Mouse (Mus musculus) adrenal gland (tissue): ENCODE results near the gene Dera.
"Not testable (repeated sequence)": the region's sequence is repeated elsewhere in the genome, so short reads cannot be mapped to it uniquely, and the experiment has no call there.

ENCODE experiments used
- intact Hi-C: fragments of 180-260 bp; cut with DNase I; formaldehyde crosslinking; loops from one replicate; pipeline ENCODE4 v1.15.1; 2025
- long read RNA-seq, 2 experiments: library from polyadenylated mRNA; unstranded; transcript quantifications; one replicate each; pipeline ENCODE4 v2.0.0; 2020; ENCODE audit warnings: borderline replicate concordance in 1 of 2; ENCODE audit not compliant: insufficient replicate concordance in 1 of 2

The Dera gene
- long read RNA-seq, experiment 1, transcript Dera-201 (9 exons, 1,729 nt) = major isoform, 9 of 12 reads
- long read RNA-seq, experiment 1, partial matches to known transcripts = 2 of 12 reads
- long read RNA-seq, experiment 1, other reads (novel, unspliced or antisense) = 1 of 12 reads
- long read RNA-seq, experiment 2, transcript Dera-201 (9 exons, 1,729 nt) = major isoform, 9 of 15 reads
- long read RNA-seq, experiment 2, partial matches to known transcripts = 1 of 15 reads
- long read RNA-seq, experiment 2, other reads (novel, unspliced or antisense) = 5 of 15 reads

DNA sequence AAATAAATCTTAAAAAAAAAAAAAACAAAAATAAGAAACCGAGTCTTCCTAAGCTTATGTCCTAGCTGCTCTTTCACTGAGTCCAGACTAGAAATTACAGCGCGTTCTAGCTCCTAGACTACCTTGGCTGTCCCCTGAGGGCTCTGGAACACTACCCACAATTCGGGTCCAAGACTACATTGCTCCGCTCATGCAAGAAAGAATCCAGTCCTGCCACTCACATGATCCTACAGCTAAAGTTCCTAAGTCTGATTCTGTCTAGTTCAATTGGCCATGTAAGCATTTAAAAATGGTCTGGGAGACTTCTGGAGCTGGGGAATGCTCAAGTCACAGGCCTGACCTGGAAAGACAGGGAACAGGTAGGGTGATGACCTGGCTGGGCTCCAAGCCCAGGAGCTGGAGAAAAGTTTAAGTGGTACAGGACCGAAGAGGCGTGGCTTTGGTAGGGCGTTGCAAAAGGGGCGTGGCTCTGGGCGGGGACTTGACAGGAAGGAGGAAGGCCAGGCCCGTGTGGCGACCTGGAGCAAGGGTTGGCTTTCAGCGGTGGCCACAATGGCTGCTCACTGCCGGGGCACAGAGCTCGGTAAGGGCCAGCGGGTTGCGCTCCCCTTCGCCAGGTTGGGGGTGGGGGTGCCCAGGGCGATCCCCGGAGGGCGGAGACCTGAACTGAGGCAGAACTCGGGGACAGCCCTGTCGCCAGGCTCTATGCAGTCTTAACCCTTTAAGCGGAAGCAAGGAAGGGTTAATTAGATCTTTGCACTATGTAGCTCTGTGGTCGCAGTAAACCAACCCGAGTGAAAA lies at the start of gene Dera:
Gene Dera, plus strand, starts transcription at position 491 of the 801 bp plus-strand sequence.
- intact Hi-C loops = no loop called here

DNA sequence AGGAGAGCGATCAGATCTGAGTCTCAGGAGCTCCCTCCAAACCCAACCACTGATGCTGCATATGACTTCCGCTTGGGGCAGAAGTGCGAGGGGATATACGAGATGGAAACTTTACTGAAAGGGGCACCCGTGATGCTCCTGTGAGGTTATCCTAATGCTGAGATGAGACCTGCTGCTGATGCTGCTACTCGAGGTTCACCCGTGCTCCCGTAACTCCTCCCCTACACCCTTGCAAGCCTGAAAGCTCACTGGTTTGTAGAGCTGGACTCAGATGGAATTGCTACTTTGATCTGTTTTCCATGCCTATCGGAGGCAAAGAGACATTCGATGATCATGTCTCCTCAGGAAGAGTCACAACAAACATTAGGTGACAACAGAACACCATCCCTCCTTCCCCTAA lies 48.1 kb upstream of the Dera start:
- intact Hi-C loops = no loop called here

DNA sequence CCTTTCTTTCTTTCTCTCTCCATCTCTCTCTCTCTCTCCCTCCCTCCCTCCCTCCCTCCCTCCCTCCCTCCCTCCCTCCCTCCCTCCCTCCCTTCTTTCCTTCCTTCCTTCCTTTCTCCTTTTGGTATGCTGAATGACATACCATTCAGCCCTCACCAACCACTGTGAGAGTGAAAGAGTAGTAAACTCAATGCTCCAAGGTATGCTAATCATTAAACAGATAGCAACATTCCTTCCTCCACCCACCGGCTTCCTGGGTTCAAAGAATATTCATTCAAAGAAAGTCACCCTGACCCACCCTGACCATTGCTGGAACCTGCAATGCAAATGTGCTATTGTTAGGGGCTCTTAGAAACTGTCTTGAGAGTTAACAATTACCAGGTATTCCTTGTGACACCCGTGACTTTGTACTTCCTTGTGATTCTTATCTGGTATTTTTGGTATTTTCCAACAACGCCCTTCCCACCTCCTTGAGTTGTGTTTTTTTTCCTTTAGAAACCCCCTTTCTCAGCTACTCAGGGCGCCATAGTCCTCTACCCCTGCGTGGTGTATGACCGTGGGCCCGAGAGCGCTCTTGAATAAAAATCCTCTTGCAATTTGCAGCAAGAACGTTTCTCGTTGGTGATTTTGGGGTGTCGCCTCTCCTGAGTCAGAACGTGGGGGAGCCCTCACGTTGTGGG lies 45.5 kb upstream of the Dera start:
- intact Hi-C loops = not testable (repeated sequence)

DNA sequence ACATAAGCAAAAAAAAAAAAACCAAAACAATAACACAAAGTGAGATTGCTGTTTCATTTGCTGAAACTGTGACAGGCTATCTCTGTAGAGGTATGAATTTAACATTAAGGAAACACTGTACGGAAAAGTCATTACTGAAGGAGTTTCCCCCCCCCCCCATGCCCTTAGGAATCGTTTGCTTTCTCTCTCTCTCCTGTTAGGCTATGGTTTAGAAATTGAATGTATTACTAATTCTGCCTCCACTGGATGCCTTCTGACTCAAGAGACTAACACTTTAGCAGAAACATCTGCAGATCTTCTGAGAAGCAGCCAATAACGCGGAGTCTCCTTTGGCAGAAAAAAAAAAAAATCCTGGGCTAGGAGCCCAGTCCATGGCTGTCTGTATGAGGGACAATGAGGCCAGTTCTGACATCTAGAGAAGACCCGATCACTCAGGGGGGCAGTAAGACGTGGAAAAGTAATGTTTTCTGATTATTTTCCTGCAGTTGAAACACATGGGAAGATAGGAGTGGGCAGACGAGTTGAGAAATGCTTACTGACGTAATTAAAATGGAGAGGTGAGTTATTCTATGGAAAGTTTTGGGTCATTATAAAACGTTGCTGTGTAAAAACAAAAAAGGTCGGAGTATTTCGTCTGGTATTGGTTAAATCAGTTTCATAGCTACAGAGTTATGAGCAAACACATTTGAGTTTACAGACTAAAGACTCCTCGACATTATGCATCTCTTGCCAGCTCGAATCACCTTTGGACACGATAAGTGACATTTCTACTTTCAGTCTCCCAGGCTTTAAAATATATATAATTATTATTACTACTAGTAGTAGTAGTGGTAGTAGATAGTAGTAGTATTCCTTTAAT lies 43.9 kb upstream of the Dera start:
- intact Hi-C loops = no loop called here

DNA sequence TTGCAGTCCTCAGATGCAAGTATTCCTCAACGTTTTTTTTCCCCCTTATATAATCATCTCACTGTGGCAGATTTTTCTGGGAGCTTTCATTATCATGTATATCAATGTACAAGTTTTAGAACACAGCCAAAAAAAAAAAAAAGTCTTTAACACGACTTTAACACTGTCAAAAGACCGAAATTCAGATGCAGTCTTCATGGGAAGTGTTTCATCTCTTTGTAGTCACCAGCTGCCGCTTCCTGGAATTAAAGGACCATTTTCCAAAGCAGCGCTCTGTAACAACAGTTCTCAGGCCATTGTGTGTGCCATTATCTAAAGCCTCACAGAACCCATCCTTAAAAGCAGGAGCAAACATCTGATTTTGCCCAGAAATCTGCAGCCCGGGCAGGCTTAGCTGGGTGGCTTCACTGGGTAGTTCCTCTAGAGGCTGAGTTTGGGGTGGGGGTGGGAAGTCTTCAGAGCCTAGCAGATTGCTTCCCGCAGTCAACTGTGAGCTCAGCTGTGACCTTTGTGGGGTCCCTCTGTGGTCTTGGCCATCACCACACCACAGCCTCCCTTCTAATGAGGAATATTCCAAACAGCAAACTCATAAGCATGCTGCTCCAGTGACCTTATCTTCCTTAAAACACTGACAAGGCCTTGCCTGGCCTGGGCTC lies 41.6 kb upstream of the Dera start:
- intact Hi-C loops = no loop called here

DNA sequence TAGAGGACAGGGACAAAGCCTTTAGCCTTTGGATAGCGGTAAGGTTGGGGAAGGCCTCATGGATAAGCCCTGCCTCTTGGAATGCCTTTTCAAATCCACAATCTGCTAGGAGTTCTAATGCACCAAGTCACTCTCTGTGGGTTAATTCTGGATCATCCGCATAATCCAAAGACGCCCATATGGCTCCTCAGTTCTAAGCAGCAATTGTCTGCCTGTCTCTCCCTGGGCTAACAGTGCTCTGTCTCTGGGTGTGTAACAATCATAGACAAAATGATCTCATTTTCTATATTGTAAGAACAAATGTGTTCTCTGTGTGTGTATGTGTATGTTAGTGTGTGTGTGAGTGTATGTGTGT lies 41.1 kb upstream of the Dera start:
- intact Hi-C loops = no loop called here

DNA sequence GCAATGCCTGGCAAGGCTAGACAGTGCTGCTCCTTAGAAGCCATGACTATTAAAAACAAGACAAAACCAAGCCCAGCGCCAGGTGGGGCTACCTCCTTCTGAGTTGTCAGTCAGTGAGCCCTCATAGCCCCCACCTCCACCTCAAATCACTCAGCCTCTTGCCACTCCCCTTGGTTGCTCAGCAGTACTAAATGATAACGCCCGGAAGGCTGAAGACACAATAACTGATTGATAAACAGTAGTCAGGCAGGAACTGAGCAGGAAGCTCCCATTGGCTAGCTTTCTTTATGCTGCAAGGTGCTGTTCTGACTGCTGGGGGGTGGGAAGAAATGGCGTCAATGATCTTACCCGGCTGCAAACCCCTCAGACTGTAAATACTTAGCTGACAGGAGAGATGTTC lies 37.5 kb upstream of the Dera start:
- intact Hi-C loops = no loop called here

DNA sequence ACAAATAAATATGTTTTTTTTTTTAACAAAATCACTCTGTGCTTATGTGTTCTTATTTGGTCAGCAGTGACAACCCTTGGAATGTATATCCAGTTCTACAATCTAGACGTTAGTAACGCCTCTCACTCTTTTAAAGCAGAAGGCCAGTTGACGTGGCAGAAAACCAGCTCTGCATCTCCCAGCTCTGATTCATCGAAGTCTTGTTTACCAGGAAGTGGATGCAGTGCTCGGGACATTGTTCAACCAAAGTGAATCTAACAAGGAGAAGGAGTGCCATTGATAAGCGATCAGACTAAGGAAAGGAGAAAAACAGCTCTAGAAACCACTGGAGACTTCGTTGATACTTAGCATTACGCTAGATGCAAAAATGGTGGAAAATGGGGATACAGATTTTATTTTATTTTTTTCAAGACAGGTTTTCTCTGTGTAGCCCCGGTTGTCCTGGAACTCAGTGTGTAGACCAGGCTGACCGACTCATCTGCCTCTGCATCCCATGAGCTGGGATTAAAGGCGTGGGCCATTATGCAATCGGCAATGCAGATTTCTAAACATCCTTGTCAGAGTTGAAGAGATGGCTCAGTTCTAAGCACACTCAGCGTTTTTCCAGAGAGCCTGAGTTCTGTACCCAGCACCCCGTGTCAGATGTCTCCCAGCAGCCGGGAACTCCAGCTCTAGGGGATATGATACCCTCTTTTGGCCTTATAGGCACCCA lies 32.0 kb upstream of the Dera start:
- intact Hi-C loops = loop anchor here (5.0 kb wide), 2 partner anchors 60 to 515 kb away; no protein-coding TSS in a partner anchor

DNA sequence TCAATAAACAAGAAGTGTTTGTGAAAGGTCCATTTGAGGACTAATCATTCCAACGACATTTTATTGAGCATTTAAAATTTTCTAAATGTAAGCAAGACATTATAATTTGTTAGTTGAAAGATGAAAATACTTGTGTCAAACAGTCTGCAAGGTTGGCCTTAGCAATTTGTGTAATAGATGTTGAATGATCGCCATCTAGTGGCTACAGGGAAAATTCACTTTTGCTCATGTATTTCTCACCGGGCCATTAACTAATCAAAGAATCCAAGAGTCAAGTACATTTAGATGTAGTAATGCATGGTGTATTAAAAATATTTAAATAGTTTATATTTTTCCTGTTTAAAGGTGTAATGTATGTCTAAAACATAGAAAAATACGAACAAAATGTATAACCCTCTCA lies 30.4 kb upstream of the Dera start:
- intact Hi-C loops = loop anchor here (1.0 to 5.0 kb wide), 4 partner anchors 62 to 517 kb away; no protein-coding TSS in a partner anchor

DNA sequence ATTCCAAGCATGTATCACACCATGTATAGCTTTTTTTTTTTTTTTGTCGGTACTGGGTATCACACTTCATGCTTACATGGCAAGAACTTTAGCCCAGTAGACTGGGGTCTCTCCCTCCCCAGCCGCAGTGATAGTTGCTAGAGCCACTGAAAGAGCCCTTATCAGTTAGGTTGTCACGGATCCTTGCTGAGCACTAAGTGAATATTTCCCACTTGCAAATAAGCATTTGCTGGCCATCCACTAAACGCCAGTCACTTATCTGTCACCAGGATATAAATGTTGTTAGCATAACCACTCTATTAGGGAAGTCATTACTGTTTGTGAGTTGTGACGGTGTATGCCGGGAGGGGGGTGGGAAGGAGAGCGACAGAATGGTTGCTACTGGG lies 19.9 kb upstream of the Dera start:
- intact Hi-C loops = no loop called here

DNA sequence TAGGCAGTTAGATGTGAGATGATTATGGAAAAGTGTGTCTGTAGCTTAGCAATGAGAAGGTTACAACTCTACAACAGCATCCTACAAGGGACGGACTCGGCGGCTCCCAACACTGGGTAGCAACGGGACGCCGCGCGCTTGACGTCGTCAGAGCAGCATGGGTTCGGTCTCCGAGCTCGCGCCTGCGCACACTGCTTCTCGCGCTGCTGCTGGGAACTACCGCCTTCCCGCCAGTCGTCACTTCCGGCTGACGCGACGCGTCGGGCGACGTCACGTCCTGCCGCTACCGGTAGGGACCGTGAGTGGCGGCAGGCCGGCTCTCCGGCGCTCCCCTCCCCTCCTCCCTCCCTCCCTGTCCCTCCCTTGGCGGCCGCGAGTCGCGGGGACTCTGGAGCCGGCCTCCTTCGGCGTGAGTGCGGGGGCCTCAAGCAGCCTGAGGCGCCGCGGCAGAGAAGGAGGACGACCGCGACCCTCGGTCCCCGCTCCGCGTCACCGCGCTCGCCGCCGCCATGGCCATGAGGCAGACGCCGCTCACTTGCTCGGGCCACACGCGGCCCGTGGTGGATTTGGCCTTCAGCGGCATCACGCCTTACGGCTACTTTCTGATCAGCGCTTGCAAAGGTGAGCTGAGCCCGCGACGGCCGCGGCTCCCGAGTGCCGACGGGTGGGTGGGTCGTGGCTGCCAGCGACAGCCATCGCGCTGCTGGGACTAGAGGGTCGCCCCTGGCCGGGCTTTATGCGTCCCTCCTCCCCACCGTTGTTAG lies 19.3 kb upstream of the Dera start, which contains the start of gene Strap:
Gene Strap, plus strand, starts transcription at position 233 of the 764 bp plus-strand sequence.
- intact Hi-C loops = no loop called here

DNA sequence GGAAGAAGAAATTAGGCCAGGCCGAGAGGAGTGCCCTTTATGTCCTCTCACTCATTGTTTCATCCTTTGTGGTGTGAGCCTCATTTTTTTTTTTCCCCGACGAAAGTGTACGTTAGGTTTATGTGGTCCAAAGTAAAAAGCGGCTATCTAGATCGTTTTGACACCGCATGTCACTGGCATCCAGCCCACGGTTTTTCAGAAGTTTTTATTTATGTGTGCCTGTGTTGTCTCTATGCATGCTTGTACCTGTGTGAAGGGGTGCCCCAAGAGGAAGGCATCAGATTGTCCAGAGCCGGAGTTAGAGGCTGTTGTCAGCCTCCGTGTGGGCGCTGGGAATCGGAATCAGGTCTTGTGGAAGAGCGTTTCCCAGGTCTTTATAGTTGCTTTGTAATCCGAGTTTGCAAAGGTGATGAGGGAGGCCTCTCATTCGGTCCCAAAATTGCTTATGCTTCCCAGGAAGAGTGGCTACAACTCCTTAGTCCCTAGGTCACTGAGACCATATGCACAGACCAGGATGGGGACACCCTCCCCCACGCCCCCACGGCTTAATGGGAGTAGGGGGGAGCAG lies 18.6 kb upstream of the Dera start:
- intact Hi-C loops = no loop called here

DNA sequence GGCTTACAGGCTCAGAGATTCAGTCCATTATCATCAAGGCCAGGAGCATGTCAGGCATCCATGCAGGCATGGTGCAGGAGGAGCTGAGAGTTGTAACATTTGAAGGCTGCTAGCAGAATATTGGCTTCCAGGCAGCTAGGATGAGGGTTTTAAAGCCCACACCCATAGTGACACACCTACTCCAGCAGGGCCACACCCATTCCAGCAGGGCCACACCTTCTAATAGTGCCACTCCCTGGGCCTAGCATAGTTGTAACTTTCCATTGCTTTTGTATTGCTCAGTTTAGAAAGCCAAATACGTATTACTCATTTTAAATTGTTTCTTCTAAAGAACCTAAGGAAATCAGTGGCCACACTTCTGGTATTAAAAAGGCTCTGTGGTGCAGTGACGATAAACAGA lies 13.4 kb upstream of the Dera start:
- intact Hi-C loops = no loop called here

DNA sequence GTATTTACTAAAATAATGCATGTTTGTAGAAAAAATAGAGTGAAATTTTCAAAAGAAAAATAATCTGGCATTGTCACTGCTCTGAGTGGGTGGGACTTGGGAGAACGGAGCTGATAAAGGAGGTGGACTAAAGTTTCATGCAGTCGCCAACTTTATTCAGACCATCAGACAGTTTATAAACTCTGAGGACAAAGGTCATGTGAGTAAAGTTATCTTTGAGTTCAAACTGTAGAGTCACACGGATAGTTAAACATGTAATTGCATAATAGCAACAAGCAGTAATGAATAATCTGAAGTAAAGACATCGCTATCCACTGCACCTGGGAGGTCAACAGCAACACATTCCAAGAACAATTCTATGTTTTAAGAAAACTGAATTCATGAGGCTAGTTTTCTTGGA lies 9.6 kb upstream of the Dera start:
- intact Hi-C loops = no loop called here

DNA sequence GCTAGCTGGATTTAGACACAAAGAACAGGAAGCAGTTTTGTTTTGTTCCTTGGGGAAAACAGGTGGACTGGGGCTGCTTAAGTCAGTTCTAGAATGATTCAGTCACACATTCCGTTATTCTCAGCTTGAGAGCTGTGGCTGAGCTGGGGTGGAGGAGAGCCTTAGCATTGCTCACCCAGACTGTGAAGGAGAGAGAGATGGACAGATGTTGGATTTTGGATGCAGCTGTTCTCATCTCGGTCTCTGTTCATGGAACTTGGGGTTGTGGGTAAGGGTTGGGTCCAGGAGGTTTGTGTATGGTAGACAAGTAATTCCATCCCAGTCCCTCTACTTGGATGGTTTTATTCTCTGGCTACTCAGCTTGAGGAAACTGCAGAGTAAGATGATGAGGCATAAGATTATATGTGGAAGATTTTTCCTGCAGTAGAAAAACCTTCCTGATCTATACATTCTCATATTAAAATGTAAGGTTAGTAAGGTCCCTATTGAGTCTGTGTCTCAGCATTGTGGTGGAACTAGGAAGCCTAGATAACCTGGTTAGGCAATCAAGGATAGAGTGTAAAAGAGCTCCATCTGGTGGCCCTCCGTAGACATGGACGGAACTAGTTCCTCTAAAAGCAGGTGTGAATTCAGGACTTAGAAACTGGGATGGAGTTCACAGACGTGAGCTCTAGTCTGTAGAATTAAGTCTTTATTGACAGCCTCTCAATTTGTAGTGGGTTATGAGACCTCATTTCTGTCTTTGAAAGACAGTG lies 7.0 kb upstream of the Dera start:
- intact Hi-C loops = no loop called here

DNA sequence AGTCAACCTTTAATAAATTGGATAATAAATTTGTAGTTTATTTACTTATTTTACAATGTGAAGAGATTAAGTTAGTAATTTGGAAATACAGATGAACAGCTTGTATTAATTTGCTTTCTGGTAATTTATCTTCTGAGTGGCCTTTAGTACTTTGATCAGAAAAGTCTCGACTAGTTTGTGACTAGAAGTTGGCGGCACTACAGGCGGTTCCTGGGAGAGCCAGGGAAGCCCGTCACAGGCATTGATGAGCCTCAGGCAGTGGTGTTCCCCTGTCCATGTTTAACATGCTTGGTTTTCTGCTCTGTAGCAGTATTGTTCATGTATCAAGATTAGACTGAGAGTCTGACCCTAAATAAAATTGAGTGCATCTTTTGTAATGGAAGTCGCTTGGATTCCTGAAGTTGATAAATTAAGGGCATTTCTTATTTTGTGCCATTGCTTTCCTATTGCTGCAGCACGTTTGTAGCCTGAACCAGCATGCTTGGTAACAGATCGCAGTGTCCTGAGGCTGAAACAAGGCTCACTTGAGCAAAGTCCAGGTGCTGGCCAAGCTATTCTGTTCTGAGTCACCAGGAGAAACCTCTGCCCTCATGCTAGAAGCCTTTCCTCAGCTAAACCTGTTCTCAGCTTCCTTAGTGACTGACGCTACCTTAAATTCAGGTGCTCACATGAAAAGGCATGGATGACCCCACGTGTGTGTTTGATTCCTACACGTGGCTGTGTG lies 2.6 kb upstream of the Dera start:
- intact Hi-C loops = no loop called here

DNA sequence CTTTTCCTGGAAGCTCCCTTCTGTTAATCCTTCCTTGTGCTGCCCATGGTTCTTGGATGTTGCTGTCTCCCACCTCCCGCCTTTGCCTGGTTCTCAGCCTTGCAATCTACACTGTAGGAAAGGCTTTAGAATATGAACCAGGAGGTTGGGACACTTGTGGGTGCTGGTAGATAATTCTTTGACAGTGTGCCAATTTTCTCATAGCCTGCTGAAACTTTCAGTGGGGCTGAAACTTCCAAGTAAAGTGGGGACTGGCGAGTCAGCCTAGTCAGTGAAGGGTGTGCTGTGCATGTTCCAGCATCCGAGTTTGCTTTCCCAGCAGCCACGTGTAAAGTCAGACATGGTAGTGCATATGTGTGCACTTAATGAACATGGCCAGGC lies 2.1 kb upstream of the Dera start:
- intact Hi-C loops = no loop called here

DNA sequence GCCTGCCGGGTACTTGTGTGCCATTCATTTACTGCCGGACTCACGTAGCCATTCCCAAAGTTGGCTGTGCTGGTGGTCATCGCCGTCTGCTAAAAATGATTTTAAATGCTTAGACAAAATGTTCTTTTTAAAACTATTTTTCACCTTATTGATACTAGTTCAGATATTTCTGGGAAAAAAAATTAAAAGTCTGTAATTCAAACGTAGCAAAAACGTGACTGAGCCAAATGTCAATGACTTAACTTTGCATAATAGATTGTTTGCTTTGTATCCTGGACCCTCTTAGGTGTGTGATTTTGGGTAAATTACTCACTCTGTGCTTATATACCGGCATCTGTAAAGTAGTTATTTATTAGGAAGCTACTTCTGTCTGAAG lies 499 bp downstream of the Dera start:
- intact Hi-C loops = loop anchor here (5.0 kb wide), 1 partner anchor 397 kb away; no protein-coding TSS in a partner anchor
